Mouse (Mus musculus): ENCODE measurements around the gene Oscp1. TPM values are rescaled to one million over a fixed set of nuclear protein-coding genes. Genes with fewer than 3 reads are reported as not detected.
A peak's percentile ranks its signal among the peaks of the same experiment; 100 is the strongest.
"Not testable (repeated sequence)": the region's sequence is repeated elsewhere in the genome, so short reads cannot be mapped to it uniquely, and the experiment has no call there.

The Oscp1 gene
- total and polyA plus RNA-seq, 2 experiments from 2014 or later = 20.2 to 46.6 TPM

DNA sequence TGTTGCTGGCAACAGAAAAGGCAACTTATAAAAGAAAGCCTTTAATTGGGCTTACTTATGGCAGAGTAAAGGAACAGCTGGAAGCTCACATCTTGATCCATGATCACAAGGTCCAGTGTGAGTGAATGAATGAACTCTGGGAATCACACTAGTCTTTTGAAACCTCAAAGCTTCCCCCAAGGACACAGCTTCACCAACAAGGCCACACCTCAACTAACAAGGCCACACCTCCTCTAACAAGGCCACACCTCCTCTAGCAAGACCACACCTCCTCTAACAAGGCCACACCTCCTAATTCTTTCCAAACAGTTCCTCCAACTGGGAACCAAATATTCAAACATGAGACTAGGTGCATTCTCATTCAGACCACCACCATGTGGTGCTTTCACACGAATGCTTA lies 23.2 kb downstream of the Oscp1 start:
- Histone ChIP-seq H3K36me3 (ENCODE audit: insufficient read depth, low read length) (peaks cover 5% of the 10 kb centered on the region; the same call in 1 of the 2 replicates), H3K4me1 (ENCODE audit: insufficient read depth, low read length) (no peaks in the 10 kb centered on the region), H3K27me3 (ENCODE audit: insufficient read depth, low read length) (no peaks in the 10 kb centered on the region), H3K4me3 (ENCODE audit: low read length) (no peak overlapping the region), H3K9me3 (ENCODE audit: low read length) (no peaks in the 10 kb centered on the region), H3K9ac (replicated peaks; ENCODE audit: low read length) (no peak overlapping the region), H3K27ac (no peak overlapping the region), H3K4me2 (ENCODE audit: low read depth, low read length) (no peak overlapping the region)
- no peak for ATAC-seq
- TF ChIP-seq CTCF (IDR thresholded peaks at IDR 0.05; ENCODE audit: low read depth) = no peak
- DNase-seq (ENCODE audit: low spot score) = no peak
- WGBS = 94% methylated on average over 1 of the region's 1 CpGs

DNA sequence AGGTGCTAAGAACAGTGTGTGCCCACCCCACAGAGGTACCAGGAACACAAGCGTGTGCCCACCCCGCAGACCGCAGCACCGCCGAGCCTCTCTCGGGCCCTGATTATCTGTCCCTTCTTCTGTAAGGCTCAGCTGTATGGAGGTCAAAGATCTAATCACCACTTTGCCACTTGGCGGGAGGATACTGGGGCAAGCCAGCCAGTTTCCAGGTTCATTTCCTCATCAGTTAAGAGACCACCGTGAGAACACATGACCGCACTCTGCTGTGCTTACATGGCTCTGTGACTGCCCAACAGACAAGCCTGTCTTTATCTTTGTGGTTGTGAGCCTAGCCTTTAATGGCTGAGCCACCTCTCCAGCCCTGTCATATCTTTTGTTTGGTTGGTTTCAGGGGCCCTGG lies 24.7 kb downstream of the Oscp1 start:
- Histone ChIP-seq H3K4me3 (ENCODE audit: low read length) (no peak overlapping the region), H3K27me3 (ENCODE audit: insufficient read depth, low read length) (no peaks in the 10 kb centered on the region), H3K9me3 (ENCODE audit: low read length) (no peaks in the 10 kb centered on the region), H3K36me3 (ENCODE audit: insufficient read depth, low read length) (peaks cover 14% of the 10 kb centered on the region; the same call in 1 of the 2 replicates), H3K9ac (replicated peaks; ENCODE audit: low read length) (no peak overlapping the region), H3K4me1 (ENCODE audit: insufficient read depth, low read length) (no peaks in the 10 kb centered on the region), H3K27ac (no peak overlapping the region), H3K4me2 (ENCODE audit: low read depth, low read length) (no peak overlapping the region)
- TF ChIP-seq CTCF (IDR thresholded peaks at IDR 0.05; ENCODE audit: low read depth) = no peak
- ATAC-seq (no peak), DNase-seq (ENCODE audit: low spot score) (no peak)
- WGBS = 95% methylated on average over 9 of the region's 9 CpGs

DNA sequence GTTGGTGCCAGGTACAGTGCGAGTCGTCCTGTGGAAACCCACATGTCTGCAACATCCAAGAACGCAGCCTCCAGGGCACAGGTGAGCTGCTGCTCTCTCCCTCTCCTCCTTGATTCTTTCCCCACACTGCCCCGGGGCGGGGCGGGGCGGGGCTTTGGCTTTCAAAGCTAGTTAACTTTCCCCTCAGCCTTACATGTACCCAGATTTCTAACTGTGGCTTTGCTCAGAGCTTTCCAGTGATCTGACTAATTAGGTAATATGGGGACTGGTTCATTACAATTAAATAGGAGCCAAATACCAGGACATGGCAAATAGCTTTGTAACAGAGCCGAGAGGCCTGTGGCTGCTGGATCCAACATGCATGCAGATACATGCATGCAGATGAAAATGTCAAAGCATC lies 26.0 kb downstream of the Oscp1 start:
- H3K27ac ChIP-seq = no peak overlapping the region
- no peak overlapping the region for H3K4me2 ChIP-seq (ENCODE audit: low read depth, low read length)
- no peak for DNase-seq (ENCODE audit: low spot score)
- no peak for ATAC-seq
- no peak overlapping the region for H3K9ac ChIP-seq (replicated peaks; ENCODE audit: low read length)
- no peak for TF ChIP-seq CTCF (IDR thresholded peaks at IDR 0.05; ENCODE audit: low read depth)
- no peaks in the 10 kb centered on the region for H3K9me3 ChIP-seq (ENCODE audit: low read length)
- H3K36me3 ChIP-seq (ENCODE audit: insufficient read depth, low read length) = peaks cover 17% of the 10 kb centered on the region; the same call in 1 of the 2 replicates
- H3K4me3 ChIP-seq (ENCODE audit: low read length) = no peak overlapping the region
- H3K4me1 ChIP-seq (ENCODE audit: insufficient read depth, low read length) = no peaks in the 10 kb centered on the region
- no peaks in the 10 kb centered on the region for H3K27me3 ChIP-seq (ENCODE audit: insufficient read depth, low read length)
- WGBS = 78% methylated on average over 8 of the region's 8 CpGs

DNA sequence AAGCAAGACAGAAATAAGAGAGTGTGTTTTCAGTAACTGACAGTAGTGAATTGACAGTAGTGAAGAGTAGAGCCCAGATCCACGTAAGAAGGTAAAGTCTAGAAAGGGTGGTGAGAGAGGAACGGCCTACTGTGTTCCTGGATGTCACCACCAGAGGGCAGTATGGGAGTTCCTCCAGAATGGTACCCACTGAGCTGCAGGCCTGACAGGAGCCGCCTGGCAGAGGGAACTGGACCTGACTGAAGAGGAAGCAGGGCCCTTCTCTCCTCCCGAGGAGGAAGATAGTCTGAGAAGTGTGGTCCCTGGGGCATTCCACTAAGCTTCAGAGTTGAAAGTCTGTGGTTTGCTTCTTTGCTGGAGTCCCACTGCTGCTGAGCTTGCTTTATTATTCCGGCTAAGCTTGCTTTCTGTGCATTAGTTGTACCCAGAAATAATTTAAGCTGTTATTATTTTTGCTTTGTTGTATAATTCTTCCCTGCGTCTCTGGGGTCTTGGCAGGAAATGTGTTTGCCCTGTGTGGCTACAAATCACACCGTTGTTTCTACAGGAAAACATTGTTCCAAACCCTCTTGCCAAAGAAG lies 27.7 kb downstream of the Oscp1 start:
- Histone ChIP-seq H3K4me2 (ENCODE audit: low read depth, low read length) (no peak overlapping the region), H3K27ac (peak overlapping the region; percentile 32; the same call in 1 of the 2 replicates), H3K9ac (replicated peaks; ENCODE audit: low read length) (no peak overlapping the region), H3K9me3 (ENCODE audit: low read length) (no peaks in the 10 kb centered on the region), H3K27me3 (ENCODE audit: insufficient read depth, low read length) (no peaks in the 10 kb centered on the region), H3K36me3 (ENCODE audit: insufficient read depth, low read length) (peaks cover 17% of the 10 kb centered on the region; the same call in 1 of the 2 replicates), H3K4me1 (ENCODE audit: insufficient read depth, low read length) (no peaks in the 10 kb centered on the region), H3K4me3 (ENCODE audit: low read length) (no peak overlapping the region)
- 27% methylated on average over 7 of the region's 7 CpGs for WGBS
- ATAC-seq (peak; percentile 86), DNase-seq (ENCODE audit: low spot score) (peak; percentile 91)
- TF ChIP-seq CTCF (IDR thresholded peaks at IDR 0.05; ENCODE audit: low read depth) = peak; percentile 96

DNA sequence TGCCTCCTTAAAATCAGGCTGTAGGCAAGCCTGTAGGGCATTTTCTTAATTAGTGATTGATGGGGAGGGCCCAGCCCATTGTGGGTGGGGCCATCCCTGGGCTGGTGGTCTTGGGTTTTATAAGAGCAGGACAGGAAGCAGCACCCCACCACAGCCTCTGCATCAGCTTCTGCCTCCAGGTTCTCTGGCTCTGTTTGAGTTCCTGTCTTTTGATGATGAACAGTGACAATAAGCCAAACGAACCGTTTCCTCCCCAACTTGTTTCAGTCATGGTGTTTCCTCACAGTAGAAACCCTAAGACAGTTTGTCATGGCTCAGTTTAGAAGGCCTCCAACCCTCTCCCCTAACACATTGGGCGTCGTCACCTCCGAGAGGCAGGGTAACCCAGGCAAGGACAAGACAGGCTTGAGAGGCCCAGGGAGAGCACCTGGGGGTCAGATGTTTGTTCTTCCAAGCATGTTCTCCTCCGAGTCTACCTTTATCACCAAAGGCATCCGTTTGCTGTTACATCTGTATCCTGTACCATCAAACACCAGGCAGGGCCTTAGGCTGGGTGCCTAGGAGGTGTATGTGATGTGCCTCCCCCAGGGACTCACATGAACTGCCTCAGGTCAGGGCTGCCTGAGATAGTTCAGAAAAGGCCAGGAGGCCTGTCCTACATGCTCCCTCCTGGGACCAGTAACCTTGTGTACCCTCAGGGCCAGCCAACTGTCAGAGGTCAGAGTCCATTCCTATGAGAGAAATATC lies 31.9 kb downstream of the Oscp1 start:
- H3K4me1 ChIP-seq (ENCODE audit: insufficient read depth, low read length) = no peaks in the 10 kb centered on the region
- no peaks in the 10 kb centered on the region for H3K9me3 ChIP-seq (ENCODE audit: low read length)
- WGBS = 76% methylated on average over 7 of the region's 7 CpGs
- ATAC-seq (no peak), DNase-seq (ENCODE audit: low spot score) (no peak)
- no peak overlapping the region for H3K4me2 ChIP-seq (ENCODE audit: low read depth, low read length)
- peaks cover 12% of the 10 kb centered on the region; the same call in 1 of the 2 replicates for H3K36me3 ChIP-seq (ENCODE audit: insufficient read depth, low read length)
- no peak overlapping the region for H3K27ac ChIP-seq
- H3K27me3 ChIP-seq (ENCODE audit: insufficient read depth, low read length) = no peaks in the 10 kb centered on the region
- TF ChIP-seq CTCF (IDR thresholded peaks at IDR 0.05; ENCODE audit: low read depth) = no peak
- H3K9ac ChIP-seq (replicated peaks; ENCODE audit: low read length) = no peak overlapping the region
- no peak overlapping the region for H3K4me3 ChIP-seq (ENCODE audit: low read length)

DNA sequence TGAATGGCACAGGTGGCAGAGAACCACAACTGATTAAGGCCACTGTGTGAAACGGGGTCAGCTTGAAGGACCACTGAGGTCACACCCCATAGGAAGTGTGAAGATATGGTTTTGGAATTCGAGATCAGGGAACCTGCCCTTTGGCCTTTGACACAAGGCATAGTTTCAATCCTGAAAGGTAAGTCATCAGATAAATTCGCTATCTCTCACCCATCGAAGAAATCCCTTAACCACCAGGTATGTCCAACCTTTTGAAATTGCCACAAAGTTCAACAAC lies 32.4 kb downstream of the Oscp1 start:
- H3K4me3 ChIP-seq (ENCODE audit: low read length) = no peak overlapping the region
- no peak overlapping the region for H3K9ac ChIP-seq (replicated peaks; ENCODE audit: low read length)
- no peaks in the 10 kb centered on the region for H3K4me1 ChIP-seq (ENCODE audit: insufficient read depth, low read length)
- ATAC-seq (no peak), DNase-seq (ENCODE audit: low spot score) (no peak)
- 85% methylated on average over 4 of the region's 4 CpGs for WGBS
- H3K9me3 ChIP-seq (ENCODE audit: low read length) = no peaks in the 10 kb centered on the region
- peaks cover 12% of the 10 kb centered on the region; the same call in 1 of the 2 replicates for H3K36me3 ChIP-seq (ENCODE audit: insufficient read depth, low read length)
- no peak for TF ChIP-seq CTCF (IDR thresholded peaks at IDR 0.05; ENCODE audit: low read depth)
- no peaks in the 10 kb centered on the region for H3K27me3 ChIP-seq (ENCODE audit: insufficient read depth, low read length)
- H3K27ac ChIP-seq = no peak overlapping the region
- no peak overlapping the region for H3K4me2 ChIP-seq (ENCODE audit: low read depth, low read length)

DNA sequence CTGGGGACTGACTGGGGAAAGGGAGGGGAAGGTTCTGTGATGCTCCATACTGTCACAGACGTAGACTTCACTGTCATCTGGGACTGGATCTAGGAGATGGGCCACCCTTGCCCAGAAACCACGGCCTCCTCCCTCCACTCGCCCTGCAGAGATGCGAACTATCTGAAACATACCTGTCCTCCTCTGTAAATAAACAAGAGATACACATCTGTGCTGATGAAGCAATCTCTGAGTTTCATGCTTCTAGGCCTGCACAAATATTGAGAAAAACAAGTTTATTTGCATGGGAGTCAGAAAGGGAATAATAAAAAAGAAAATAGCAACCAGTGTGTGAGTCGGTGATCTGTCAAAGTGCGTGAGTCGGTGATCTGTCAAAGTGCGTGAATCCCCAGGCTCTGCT lies 33.5 kb downstream of the Oscp1 start:
- no peak for DNase-seq (ENCODE audit: low spot score)
- no peak overlapping the region for H3K4me2 ChIP-seq (ENCODE audit: low read depth, low read length)
- H3K9me3 ChIP-seq (ENCODE audit: low read length) = no peaks in the 10 kb centered on the region
- no peaks in the 10 kb centered on the region for H3K27me3 ChIP-seq (ENCODE audit: insufficient read depth, low read length)
- no peak overlapping the region for H3K27ac ChIP-seq
- H3K36me3 ChIP-seq (ENCODE audit: insufficient read depth, low read length) = peaks cover 12% of the 10 kb centered on the region; the same call in 1 of the 2 replicates
- ATAC-seq = no peak
- TF ChIP-seq CTCF (IDR thresholded peaks at IDR 0.05; ENCODE audit: low read depth) = no peak
- H3K4me1 ChIP-seq (ENCODE audit: insufficient read depth, low read length) = no peaks in the 10 kb centered on the region
- 87% methylated on average over 8 of the region's 8 CpGs for WGBS
- H3K9ac ChIP-seq (replicated peaks; ENCODE audit: low read length) = no peak overlapping the region
- H3K4me3 ChIP-seq (ENCODE audit: low read length) = no peak overlapping the region

DNA sequence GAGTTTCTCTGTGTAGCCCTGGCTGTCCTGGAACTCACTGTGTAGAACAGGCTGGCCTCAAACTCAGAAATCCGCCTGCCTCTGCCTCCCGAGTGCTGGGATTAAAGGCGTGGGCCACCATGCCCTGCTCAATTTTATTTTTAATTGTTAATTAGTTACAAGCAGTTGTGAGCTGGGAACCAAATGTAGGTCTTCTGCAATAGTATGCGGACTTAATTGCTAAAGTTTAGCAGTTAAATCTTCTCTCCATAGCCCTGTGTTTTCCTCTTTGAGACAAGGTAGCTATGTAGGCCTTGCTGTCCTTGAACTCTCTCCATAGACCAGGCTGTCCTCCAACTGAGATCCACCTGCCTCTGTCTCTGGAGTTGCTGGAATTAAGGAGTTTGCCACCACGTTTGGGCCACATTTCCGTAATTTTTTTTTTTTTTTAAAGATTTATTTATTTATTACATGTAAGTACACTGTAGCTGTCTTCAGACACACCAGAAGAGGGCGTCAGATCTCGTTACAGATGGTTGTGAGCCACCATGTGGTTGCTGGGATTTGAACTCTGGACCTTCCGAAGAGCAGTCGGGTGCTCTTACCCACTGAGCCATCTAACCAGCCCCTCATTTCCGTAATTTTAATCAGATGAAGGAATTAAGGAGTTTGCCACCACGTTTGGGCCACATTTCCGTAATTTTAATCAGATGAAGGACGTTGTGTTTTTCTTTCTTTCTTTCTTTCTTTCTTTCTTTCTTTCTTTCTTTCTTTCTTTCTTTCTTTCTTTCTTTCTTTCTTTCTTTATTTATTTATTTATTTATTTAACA lies 37.5 kb downstream of the Oscp1 start:
- not testable (repeated sequence) for H3K27me3 ChIP-seq (ENCODE audit: insufficient read depth, low read length); DNase-seq (ENCODE audit: low spot score); H3K9me3 ChIP-seq (ENCODE audit: low read length); H3K9ac ChIP-seq (replicated peaks; ENCODE audit: low read length); ATAC-seq; H3K27ac ChIP-seq; H3K4me1 ChIP-seq (ENCODE audit: insufficient read depth, low read length); H3K36me3 ChIP-seq (ENCODE audit: insufficient read depth, low read length)
- H3K4me3 ChIP-seq (ENCODE audit: low read length) = peak overlapping the region; percentile 51; the same call in 1 of the 2 replicates
- WGBS = 56% methylated on average over 14 of the region's 14 CpGs
- H3K4me2 ChIP-seq (ENCODE audit: low read depth, low read length) = peak overlapping the region; percentile 68
